ENCODE assay signal across 8 mouse cellular contexts in the genomic region with DNA sequence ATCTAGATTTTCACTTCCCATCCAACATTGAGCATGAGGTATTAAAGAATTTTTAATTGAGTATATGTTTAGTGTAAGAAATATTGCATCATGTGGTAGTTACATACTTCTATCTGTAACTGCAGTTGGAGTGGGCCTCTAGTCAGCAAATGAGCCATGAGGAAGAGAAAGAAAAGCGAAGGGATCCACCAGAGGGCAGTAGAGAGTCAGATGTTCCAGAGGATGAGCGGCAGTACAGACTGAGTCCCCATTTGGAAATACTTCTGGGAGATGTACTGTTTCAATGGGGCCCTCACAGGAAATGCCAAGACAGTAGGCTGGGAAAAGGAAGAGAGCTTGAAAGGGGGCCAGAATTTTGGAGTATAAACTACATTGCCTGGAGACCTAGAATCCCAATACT.
DNase-seq lines count a peak whose midpoint lies in the region; ATAC-seq and TF ChIP-seq lines count a peak whose summit lies in the region.

No protein-coding gene starts in this region.

- H3K4me1 ChIP-seq in kidney, adult 2 months (ENCODE audit: control insufficient read depth, insufficient read depth, low read length), result no peaks in the 10 kb centered on the region
- no peaks in the 10 kb centered on the region for H3K4me1 ChIP-seq in limb, embryonic 13.5 days

- H3K36me3 ChIP-seq in kidney, adult 2 months (ENCODE audit: control insufficient read depth, insufficient read depth, low read length), result no peaks in the 10 kb centered on the region
- no peaks in the 10 kb centered on the region for H3K36me3 ChIP-seq in limb, embryonic 13.5 days

- H3K4me3 ChIP-seq in gastrocnemius, adult 2 months, result no peak overlapping the region
- no peak overlapping the region for H3K4me3 ChIP-seq in kidney, adult 2 months (ENCODE audit: insufficient read depth, low read depth, low read length)
- no peak overlapping the region for H3K4me3 ChIP-seq in limb, embryonic 13.5 days

- H3K9me3 ChIP-seq in limb, embryonic 13.5 days, result no peaks in the 10 kb centered on the region

- peak; percentile 45 for DNase-seq in A20 (ENCODE audit: low read depth, low spot score)
- DNase-seq in ZHBTc4 (ENCODE audit: low read depth, low spot score), result peak; percentile 74
- peak; percentile 61 to 85 for DNase-seq in cerebellum, postnatal 25 days
- DNase-seq in gastrocnemius, adult 2 months, result peak; percentile 34
- DNase-seq in kidney, adult 2 months, result peak; percentile 73
- peak; percentile 74 for DNase-seq in neural tube, embryonic 10.5 days (ENCODE audit: extremely low spot score, low spot score)
- peak; percentile 79 for DNase-seq in testis, postnatal 10 days (ENCODE audit: low spot score)

- ATAC-seq in limb, embryonic 13.5 days (ENCODE audit: low FRiP score, low read depth), result 0 out of 2 replicates have a peak, but pooled peaks have one; percentile 69

- intact Hi-C loops in gastrocnemius, adult 2 months (cut with DNase I), result no loop called here

- TF ChIP-seq POLR2A in kidney, adult 2 months (IDR thresholded peaks at IDR 0.05; ENCODE audit: low read depth, low read length), result no peak

- no peak overlapping the region for H3K9ac ChIP-seq in limb, embryonic 13.5 days

- 3% methylated on average over 2 of the region's 2 CpGs for WGBS in kidney, adult 2 months
- WGBS in limb, embryonic 13.5 days, result 3% methylated on average over 2 of the region's 2 CpGs

- H3K4me2 ChIP-seq in limb, embryonic 13.5 days (replicated peaks), result no peak overlapping the region

- H3K27me3 ChIP-seq in kidney, adult 2 months (replicated peaks; ENCODE audit: control insufficient read depth, insufficient read depth, low read length), result no peaks in the 10 kb centered on the region
- no peaks in the 10 kb centered on the region for H3K27me3 ChIP-seq in limb, embryonic 13.5 days

- TF ChIP-seq CTCF in gastrocnemius, adult 2 months (IDR thresholded peaks at IDR 0.05), result peak; percentile 82
- peak; percentile 63 for TF ChIP-seq CTCF in kidney, adult 2 months (conservative IDR thresholded peaks at IDR 0.05; ENCODE audit: insufficient read depth, insufficient read length, low read depth, low read length)

- no peak overlapping the region for H3K27ac ChIP-seq in gastrocnemius, adult 2 months
- H3K27ac ChIP-seq in kidney, adult 2 months (ENCODE audit: insufficient read depth, low read depth, low read length), result no peak overlapping the region
- H3K27ac ChIP-seq in limb, embryonic 13.5 days, result no peak overlapping the region
